Mouse (Mus musculus) cerebellum, postnatal 25 days (tissue): ENCODE results near the gene Ick.
A peak's percentile ranks its signal among the peaks of the same experiment; 100 is the strongest.
"Not testable (repeated sequence)": the region's sequence is repeated elsewhere in the genome, so short reads cannot be mapped to it uniquely, and the experiment has no call there.

Source experiments
- DNase-seq, 2 experiments: peaks; one replicate each; pipeline ENCODE4 v3.0.0; 2021; ENCODE audit warnings: mixed read lengths in 2 of 2

Ick gene

DNA sequence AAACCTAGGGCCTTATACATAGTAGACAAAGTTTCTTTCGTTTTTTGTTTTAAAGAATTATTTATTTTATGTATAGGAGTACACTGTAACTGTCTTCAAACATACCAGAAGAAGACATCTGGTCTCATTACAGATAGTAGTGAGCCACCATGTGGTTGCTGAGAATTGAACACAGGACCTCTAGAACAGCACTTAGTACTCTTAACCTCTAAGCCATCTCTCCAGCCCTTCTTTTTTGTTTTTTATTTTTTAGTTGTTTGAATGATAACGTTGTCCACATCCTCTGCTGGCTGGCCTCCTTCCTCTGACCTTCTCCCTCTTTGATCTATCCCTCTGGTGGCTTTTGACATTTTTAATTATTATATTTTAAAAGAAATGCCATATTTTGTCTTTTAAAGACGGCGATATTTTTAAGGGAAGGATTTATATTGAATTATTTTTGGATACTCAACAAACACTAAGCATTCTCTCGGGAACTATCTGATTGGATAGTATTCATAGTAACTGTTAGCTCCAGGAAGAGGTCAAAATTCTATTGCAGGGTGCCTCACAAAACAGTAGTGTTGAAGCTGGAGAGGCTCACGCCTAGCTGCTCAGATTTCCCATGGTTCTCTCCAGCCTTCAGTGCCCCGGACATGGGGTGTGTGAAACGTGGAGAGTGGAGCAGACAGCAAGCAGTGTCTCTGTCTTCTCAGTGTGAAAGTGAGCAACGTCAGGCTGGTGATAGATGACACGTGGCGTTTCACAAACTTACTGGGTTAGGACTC lies 45.4 kb downstream of the Ick start:
- DNase-seq, result no peak

DNA sequence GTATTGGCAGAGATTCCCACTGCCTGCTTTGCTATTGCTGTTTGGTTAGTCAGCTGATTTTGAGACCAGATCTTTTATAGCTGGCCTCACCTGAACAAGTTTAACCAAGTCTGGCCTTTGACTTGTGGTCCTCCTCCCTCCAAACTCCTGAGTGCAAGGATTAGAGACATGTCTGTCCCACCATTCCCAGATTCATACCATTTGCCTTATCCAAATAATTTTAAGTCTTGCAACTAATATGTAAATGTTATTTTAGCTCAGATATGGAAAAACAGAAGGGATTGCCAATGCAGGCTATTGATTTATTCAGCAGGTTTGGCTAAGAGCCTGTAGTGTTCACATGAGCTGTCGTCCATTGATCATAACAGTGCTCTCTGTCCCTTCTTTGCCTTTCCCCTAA lies 48.2 kb downstream of the Ick start:
- no peak for DNase-seq

DNA sequence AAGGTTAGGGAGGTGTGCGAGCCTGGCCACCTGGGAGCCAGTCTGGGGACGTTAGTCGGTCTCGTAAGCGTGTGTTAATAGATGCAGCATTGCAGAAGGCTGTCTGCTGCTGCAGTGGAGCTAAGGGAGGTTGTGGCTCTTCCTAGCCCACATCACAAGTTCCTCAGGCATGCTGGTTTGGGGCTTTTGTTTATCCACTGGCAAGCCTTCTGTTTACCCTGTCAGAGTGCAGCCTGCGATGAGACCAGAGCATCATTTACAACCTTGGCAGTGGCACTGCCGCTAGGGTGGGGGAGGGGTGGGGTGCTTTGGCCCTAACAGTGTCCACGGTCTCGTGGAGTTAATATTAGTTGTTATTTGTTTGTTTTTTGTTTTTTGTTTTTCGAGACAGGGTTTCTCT lies 54.3 kb downstream of the Ick start:
- no peak for DNase-seq

DNA sequence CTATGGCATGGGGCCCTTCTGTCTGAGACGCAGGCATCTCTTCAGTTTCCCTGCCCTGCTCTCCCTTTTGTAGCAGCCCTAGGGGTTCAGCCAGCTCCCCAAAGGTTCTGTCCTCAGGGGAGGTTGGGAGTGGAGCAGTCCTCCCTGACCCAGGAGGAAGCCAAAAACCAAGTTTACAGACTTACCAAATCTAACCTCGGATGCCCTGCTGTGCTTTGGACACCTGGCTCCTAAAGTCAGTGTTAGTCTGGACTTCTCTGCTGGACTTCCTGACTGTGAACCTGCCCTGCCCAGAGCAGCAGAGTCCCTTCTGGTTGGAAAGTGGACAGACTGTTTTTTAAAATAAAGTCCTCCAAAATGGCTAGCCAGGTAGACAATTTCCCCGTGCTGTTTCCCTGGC lies 55.7 kb downstream of the Ick start:
- DNase-seq, result no peak

DNA sequence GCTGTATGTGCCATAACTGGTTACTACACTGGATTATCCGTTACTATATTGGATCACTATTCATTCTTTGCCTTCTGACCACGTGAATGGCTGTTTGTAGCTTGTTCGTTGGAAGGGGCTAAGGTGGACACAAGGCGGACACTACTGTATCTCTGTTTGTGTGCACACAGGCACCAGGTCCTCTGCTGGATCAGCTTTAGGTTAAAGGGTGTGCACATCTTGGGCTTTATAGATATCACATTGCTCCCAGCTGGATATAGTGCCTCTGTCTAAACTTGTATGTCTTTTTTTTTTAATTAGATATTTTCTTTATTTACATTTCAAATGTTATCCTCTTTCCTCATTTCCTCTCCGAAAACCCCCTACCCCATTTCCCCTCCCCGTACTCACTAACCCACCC lies 56.5 kb downstream of the Ick start:
- DNase-seq, result no peak

DNA sequence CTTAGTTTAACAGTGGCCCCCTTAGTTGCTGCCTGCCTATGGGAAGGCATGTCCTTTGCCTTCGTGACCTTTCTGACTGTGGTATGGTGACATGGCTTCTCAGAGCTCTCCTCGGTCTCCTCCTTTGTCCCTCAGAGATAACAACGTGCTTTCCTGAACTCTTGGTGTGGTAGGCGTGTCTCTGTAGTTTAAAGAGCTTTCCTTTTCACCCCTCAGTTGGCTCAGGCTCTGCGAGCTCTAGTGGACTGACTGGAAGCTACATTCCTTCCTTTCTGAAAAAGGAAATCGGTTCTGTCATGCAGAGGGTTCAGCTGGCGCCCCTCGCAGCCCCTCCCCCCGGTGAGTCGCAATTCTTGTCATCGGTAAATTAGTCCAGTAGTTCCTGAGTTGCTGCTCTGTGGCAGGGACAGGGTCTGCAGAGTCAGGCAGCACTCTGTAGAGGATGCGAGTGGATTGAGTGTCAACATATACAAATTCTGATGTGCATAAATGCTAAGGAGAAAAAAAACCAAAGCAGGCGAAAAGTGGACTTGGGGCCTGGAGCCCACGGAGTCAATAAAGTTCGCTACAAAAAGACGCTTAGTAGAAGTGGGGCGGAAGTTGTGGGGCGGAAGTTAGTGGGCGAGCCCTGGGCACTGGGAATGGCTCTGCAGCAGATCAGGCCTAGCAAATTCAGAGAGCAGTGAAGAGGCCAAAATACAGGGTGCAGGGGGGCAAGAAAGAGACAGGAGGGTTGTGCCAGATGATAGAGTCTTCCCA lies 57.9 kb downstream of the Ick start:
- no peak for DNase-seq

DNA sequence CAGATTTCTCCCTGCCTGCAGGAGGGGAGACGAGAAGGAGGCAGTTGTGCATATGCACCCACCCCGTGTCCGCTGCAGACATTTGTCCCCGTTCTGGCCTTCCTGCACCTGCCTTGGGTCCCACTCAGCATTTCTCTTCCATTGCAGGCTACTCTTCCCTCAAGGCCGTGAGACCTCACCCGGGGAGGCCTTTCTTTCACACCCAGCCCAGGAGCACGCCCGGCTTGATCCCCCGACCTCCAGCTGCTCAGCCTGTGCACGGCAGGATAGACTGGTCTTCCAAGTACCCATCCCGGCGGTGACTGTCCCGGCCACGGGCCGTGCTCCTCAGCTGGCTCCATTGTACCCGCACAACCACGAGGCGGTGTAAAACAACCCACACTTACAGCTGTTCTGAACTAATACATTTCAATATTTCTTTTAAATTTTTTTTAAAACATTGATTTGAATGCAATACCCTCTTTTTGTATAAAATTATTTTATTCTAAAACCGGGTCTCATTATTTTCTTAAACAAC lies 58.5 kb downstream of the Ick start:
- no peak for DNase-seq

DNA sequence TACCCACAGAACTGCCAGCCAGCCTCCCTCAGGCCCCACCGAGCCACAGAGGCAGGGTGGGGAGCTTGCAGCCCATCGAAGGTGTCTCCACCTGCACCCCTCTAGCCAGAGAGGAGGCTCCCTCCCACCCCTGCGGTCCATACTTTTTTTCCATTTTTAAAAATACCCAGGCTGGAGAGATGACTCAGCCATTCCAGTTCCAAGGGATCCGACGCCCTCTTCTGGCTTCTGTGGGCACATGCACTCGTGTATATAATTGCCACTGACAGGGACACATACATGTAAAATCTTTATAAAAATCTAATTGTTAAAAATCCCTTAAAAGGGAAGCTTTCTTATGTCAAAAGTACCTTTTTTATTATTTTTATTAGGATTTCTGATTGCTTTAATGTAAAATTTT lies 59.9 kb downstream of the Ick start:
- no peak for DNase-seq

DNA sequence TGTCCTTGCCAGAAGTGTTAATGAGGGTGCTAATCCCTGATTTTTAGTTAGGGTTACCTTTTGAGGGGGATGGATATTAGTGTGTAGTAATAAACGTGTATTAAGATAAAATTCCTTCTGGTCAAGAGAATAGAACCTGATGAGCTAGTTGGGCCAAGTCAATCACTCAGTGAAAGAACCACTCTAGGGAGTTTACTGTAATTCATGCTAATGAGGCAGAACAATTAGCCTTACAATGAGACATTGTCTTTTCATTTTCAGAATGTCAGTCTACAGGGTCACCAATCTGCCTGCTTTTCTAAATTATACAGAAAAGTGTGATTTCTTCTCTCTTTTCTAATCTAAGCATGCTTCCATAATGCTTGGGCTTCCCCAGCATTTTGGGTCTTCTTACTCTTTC lies 65.0 kb downstream of the Ick start:
- no peak for DNase-seq

DNA sequence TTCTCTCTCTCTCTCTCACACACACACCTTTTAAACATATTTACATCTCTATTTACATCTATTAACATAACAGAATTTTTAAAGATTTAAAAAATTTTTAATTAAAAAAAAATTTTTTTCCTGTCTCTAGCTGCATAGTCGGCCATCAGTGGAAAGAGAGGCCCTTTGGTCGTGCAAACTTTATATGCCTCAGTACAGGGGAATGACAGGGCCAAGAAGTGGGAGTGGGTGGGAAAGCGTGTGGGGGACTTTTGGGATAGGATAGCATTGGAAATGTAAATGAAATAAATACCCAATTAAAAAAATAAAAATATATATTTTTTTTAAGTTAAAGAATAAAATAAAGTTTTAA lies 65.9 kb downstream of the Ick start:
- DNase-seq, result not testable (repeated sequence)

DNA sequence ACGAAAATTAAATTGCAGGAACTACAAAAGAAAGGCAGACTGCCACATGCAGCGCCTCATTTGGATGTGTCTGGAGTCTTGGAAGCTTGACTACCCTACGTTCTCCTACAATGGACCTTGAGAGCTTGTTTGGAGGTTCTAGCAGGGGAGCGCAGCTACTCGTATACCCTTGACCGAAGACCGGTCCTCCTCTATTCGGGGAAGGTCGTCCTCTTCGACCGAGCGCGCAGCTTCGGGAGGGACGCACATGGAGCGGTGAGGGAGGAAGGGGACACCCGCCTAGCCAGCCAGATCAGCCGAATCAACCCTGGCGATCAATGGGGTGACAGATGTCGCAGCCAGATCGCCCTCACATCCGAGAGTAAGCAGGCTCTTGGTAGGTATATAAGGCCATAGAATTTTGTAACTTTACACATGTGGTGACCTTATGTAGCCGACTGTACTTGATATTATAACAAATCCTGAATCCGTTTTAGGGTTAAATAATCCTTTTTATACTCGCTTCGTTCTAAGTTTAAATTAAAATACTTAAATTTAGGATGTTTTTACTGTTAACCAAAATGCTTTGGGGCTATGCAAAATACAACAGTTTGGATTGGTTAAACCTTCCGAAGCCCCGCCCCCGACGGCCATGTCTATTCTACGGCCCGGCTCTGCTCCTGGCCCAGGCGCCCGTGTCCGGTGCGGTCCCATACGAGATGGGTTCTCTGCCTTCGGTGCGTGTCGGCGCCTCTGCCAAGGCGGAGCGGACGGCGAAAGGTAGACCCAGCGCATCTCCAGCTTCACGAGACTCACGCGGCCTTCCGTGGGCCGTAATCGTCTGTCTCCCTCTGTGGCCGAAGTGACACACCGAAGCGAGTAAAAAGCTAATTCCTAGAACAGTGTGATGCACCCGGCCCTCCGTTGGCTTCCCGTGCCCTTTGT lies 66.5 kb downstream of the Ick start:
- DNase-seq, result peak; percentile 97 to 99

DNA sequence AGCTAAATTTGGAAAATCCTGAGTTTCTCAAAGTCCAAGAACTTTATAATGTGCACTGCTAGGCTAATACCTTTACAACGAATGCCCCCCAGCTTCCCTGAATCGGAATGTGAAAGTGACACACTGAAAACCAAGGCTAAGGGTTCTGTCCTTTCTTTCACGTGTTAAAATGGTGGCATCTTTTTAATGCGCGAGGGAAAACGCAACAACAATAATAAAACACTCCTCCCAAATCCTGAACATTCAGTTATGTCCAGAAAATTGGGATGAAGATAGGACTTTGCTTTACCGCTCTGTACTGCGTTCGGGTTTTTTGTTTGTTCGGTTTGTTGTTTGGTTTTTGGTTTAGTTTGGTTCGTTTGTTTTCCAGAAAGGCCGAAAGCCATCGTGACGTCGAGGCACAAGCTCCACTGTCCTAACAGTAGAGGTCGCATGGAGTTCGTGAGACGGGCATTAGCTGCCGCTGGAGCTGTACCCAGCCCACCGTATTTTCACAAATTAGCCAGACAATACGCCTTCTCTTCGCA lies 67.3 kb downstream of the Ick start:
- DNase-seq, result peak; percentile 62 to 69

DNA sequence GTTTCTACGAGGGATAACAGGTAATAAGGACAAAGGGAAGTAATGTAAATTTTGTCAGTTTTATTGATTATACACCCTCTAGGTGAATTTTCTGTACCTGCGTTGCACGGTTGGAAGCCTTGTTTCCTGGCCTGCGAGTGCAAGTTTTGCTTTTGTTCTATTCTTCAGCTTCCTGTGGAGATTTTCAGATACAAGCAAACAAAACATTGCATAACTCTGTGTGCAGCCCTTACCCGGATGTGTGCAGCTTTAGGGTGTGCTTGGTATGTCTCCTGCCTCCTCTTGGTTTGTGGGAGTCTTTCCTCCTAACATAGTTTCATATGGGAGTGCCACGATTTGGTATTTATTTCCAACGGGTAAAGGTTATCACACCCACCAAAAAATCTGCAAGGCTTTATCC lies 67.8 kb downstream of the Ick start:
- peak in 1 of 2 experiments; percentile 18 for DNase-seq

DNA sequence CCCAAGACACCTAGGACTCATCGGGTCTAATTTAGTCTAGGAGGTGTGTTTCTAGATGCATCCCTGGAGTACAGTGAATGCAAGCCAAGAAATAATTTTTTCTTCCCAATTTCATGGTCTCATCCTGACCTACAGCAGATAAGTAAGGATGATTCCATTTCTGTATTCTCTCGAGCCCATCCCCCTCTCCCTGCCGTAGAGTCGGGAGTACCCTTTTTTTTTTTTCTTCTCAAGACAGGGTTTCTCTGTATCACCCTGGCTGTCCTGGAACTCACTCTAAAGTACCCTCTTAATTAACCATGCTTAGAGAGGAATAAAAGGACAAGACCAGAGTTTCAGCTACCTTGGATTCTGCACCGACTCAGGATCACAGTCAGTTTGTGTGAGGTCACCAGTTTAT lies 69.2 kb downstream of the Ick start:
- DNase-seq, result no peak

DNA sequence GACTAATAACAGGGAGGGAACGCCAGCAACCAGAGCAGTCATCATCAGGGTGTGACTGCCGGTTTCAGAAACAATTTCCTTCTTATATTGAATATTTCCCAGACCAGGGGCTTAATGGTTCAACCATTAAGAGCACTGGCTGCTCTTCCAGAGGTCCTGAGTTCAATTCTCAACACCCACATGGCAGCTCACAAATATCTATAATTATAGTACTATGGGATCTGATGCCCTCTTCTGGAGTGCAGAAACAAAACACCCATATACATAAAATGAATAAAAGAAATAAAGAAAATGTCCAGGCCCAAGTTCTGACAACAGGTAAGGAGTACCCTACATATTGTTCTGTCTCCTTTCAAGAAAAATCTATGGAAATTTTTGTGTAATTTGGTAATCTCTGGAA lies 70.1 kb downstream of the Ick start:
- DNase-seq, result no peak

DNA sequence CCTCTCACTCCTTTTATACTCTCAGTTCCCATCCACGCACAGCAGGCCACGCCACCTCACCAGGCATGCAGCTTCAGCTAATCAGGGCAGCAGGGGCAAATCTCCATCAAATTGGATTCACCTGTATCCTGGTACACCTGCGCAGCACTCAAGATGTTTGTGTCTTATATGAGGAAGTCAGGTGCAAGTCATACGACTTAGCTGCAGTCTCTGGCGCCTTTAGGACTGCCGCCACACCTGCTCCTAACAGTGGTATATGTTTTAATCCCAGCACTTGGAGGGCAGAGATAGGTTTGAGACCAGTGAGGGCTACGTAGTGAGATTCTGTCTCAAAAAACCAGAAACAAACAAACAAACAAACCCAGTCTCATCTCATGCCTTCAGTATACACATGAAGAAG lies 73.5 kb downstream of the Ick start, which contains the start of gene Gsta4:
Gsta4 (plus strand) TSS at position 301 of the 400 bp plus-strand sequence.
- not testable (repeated sequence) for DNase-seq

DNA sequence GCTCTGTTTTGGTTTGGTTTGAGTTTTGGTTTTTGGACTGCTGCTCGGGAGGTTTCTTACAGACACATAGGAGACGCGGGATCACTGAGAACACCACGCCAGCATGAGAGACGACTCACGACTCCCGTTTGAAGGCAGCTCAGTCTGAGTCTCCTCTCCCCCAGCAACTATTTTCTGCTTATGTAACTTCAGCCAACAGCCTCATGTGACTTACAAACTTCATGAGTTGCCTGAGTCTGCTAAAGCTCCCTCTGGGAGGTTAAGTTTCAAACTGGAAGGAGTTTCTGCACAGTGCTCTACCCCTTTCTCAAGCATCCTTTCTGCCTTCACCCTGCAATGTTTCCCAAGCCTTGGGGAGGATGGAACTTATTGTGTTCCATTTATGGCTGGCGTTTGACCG lies 76.7 kb downstream of the Ick start:
- no peak for DNase-seq

DNA sequence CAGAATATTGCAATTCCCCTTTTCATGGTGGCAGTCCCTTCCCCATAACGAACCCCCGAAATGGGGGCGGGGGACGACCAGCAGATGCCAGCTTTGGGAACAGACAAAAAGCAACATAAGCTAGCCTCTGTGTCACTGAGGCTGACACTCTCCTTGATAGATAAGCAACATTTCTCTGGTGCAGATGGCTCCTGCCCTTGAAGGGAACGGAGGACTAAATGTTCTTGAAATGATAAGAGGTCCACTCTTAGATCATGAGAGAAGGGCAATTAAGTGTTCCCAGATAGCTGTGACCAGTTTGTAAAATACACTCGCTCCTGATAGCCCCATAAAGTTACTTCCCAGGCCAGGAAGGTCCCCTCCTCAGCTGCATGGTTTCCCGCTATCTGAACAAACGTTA lies 79.9 kb downstream of the Ick start:
- no peak for DNase-seq

DNA sequence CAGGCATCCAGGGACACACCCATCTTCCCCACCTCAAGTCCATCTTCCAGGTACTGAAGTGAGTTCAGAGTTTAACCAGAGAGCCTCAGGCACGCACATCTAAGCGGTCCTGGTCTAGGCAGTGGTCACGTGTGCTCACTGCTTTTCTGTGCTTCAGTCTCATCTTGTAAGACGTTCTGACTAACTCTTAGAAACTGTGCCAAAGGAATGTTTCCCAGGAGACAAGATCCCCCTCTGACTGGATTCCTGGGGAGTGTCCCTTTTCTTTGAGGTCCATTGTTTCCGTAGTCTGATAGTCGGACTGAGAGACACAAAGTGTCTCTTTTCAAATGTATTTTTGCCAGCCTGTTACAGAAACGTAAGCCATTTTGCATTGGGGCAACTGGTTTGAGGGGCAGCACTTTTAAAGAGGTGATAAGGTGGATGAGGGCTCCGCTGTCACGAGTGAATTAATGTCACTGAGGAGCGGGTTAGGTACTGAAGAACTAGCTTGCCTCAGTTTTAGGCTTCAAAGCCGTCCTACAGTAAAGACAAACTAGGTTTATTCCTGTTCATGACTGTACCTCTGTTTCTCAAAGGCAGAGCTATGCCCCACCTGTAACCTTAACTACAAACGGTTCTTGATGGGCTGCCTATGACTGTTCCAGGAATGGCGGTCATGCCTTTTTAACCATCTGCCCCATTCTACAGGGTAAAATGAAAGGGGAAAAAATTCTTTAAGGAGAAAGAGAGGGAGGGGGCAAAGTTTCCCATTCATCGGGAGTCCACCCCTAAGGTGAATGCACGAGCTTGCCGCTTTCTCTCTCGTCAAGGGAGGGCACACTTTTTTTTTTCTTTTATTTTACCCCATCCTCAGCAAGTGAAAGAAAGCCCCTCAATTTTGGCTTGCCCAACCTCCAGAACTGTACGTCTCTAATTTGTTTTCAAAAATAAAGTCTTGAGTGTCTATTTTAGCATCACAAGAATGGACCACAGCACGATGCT lies 82.0 kb downstream of the Ick start:
- DNase-seq, result no peak

DNA sequence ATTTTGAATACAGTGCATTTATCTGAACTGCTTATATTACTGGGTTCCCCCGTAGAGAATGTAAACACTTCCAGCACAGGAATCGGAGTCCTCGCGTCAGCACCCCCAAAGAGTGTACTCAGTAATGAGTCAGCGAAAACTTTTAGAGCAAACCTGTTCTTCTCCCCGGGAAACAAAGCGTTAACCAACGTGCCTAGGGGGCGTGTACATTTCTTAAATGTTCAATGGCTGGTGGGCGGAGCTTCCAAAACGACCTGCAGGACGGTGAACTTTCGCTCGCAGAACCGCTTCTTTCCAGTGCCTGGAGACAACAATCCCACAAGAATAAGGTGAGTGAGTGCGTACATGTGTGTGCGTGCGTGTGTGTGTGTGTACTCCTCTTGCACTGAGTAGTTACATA lies 82.7 kb downstream of the Ick start:
- peak; percentile 18 to 46 for DNase-seq

DNA sequence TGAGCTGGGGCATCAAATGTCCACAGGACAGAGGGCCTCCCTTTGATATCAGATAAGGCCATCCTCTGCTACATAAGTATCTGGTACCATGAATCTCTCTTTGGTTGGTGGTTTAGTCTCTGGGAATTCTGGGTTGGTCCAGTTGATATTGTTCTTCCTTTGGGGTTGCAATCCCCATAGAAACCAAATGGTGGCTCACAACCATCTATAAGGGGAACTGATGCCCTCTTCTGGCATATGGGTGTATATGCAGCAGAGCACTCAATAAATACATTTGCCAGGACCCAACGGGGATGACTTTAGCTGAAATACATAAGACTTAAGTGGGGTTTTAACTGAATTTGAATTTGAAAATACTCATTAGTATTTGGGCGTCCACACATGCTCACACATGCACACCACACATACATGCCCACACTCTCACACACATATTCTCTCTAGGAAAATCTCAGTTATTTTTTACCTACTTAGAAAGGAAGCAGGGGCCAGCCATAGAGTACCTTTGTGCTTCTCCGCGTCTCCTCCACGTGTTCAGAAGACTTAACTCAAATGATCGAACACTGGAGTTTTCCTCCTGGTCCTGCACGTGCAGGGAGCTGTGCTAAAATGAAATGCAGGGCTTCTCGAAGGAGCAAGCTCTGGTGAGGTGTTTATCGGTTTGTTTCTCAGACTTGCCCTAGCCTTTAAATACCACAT lies 85.1 kb downstream of the Ick start:
- DNase-seq, result peak; percentile 21 to 54
